Mouse (Mus musculus): Measurements from ENCODE around the gene Nap1l1.

DNA sequence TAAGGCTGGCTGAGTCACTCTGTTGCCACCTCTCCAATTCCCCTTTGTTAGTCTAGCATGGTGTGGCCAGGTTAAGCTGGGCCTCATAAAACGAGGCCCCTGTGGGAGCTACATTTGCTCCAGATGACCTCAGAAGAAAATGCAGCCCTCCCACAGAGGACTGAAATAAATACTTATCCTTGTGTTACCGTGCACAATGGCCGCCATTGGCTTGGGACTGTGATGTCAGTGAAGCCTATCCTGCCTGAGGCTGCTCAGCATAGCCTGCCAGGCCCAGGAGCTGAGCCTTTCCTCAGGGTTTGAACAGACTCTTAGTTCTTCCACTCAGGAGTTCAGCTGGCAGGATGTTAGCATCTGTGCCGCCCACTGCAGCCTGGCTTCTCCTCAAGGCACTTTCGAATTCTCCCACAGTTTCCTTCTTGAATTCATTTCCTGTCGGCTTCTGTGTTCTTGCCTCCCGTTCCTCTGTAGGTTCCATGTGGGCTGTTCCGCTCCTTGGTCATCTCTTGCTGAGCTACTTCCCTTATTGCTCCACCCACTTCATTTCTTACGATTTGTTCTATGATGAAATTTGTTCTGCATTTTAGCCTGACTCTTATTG is 66.8 kb downstream of the Nap1l1 start:
- TF ChIP-seq CTCF (IDR thresholded peaks at IDR 0.05; ENCODE audit: borderline replicate concordance, control insufficient read depth, extremely low read depth, insufficient read depth, low read length, poor library complexity) (no peak), POLR2A (IDR thresholded peaks at IDR 0.05; ENCODE audit: control insufficient read depth, extremely low read depth, insufficient read depth, low read length, poor library complexity) (no peak)

Data from thymus, adult 2 months (tissue).